Mouse (Mus musculus): ENCODE data around the gene Dnah2. TPM values are rescaled to one million over a fixed set of nuclear protein-coding genes. Genes with fewer than 3 reads are reported as not detected.

Gene Dnah2
- polyA plus RNA-seq, 1 experiment: 1.2 TPM

GRCm38 (mm10) chr11:69581147-69581688 lies 32.3 kb upstream of the Dnah2 start:
- H3K9me3 ChIP-seq (replicated peaks; ENCODE audit: control insufficient read depth, insufficient read depth, low read length, poor library complexity, severe bottlenecking): no peaks in the 10 kb centered on the region
- TF ChIP-seq POLR2A (IDR thresholded peaks at IDR 0.05; ENCODE audit: insufficient read depth, low read length) (no peak), EP300 (IDR thresholded peaks at IDR 0.05; ENCODE audit: insufficient read depth, low read depth, low read length) (peak; percentile 78), CTCF (IDR thresholded peaks at IDR 0.05; ENCODE audit: low read depth, low read length) (no peak)
- peaks cover 12% of the 10 kb centered on the region for H3K36me3 ChIP-seq (ENCODE audit: control insufficient read depth, insufficient read depth, low read length, poor library complexity, severe bottlenecking)
- H3K27me3 ChIP-seq (ENCODE audit: control insufficient read depth, insufficient read depth, low read length, poor library complexity, severe bottlenecking): no peaks in the 10 kb centered on the region
- H3K9ac ChIP-seq (ENCODE audit: low read depth, poor library complexity, severe bottlenecking): peak overlapping the region; percentile 92
- peaks cover 4% of the 10 kb centered on the region for H3K4me1 ChIP-seq (ENCODE audit: control insufficient read depth, insufficient read depth, low read length)
- peak overlapping the region; percentile 96 for H3K4me3 ChIP-seq (ENCODE audit: low read depth, low read length)
- peak overlapping the region; percentile 100 for H3K27ac ChIP-seq (ENCODE audit: insufficient read depth, low read length)

GRCm38 (mm10) chr11:69580572-69581146 lies 31.7 kb upstream of the Dnah2 start:
- peak overlapping the region; percentile 100 for H3K27ac ChIP-seq (ENCODE audit: insufficient read depth, low read length)
- H3K9ac ChIP-seq (ENCODE audit: low read depth, poor library complexity, severe bottlenecking): peak overlapping the region; percentile 92
- peaks cover 4% of the 10 kb centered on the region for H3K4me1 ChIP-seq (ENCODE audit: control insufficient read depth, insufficient read depth, low read length)
- H3K27me3 ChIP-seq (ENCODE audit: control insufficient read depth, insufficient read depth, low read length, poor library complexity, severe bottlenecking): no peaks in the 10 kb centered on the region
- H3K36me3 ChIP-seq (ENCODE audit: control insufficient read depth, insufficient read depth, low read length, poor library complexity, severe bottlenecking): peaks cover 9% of the 10 kb centered on the region
- no peak for TF ChIP-seq CTCF (IDR thresholded peaks at IDR 0.05; ENCODE audit: low read depth, low read length)
- no peak for TF ChIP-seq EP300 (IDR thresholded peaks at IDR 0.05; ENCODE audit: insufficient read depth, low read depth, low read length)
- no peak for TF ChIP-seq POLR2A (IDR thresholded peaks at IDR 0.05; ENCODE audit: insufficient read depth, low read length)
- H3K4me3 ChIP-seq (ENCODE audit: low read depth, low read length): peak overlapping the region; percentile 96
- H3K9me3 ChIP-seq (replicated peaks; ENCODE audit: control insufficient read depth, insufficient read depth, low read length, poor library complexity, severe bottlenecking): no peaks in the 10 kb centered on the region

DNA sequence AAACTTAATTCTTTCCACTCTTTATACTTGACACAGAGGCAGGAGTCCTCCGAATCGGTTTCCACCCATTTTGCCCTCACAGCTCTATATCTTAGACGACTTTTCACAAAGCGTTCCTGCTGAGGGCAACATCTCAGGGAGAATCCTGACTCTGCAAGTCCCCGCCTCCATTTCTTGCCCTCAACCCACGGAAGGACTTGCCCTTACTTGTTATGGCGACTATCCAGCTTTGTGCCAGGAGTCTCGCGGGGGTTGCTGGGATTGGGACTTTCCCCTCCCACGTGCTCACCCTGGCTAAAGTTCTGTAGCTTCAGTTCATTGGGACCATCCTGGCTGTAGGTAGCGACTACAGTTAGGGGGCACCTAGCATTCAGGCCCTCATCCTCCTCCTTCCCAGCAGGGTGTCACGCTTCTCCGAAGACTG lies 31.2 kb upstream of the Dnah2 start, which contains the start of the genes Wrap53 and Trp53:
TSS of gene Wrap53 (minus strand) at position 165 of the 424 bp plus-strand sequence.
TSS of gene Trp53 (plus strand) at position 269 of the 424 bp plus-strand sequence.
- no peaks in the 10 kb centered on the region for H3K9me3 ChIP-seq (replicated peaks; ENCODE audit: control insufficient read depth, insufficient read depth, low read length, poor library complexity, severe bottlenecking)
- TF ChIP-seq POLR2A (IDR thresholded peaks at IDR 0.05; ENCODE audit: insufficient read depth, low read length): peak; percentile 95
- TF ChIP-seq EP300 (IDR thresholded peaks at IDR 0.05; ENCODE audit: insufficient read depth, low read depth, low read length): 0 out of 2 replicates have a peak, but pooled peaks have one; percentile 39
- no peak for TF ChIP-seq CTCF (IDR thresholded peaks at IDR 0.05; ENCODE audit: low read depth, low read length)
- H3K4me1 ChIP-seq (ENCODE audit: control insufficient read depth, insufficient read depth, low read length): peaks cover 4% of the 10 kb centered on the region
- peaks cover 9% of the 10 kb centered on the region for H3K36me3 ChIP-seq (ENCODE audit: control insufficient read depth, insufficient read depth, low read length, poor library complexity, severe bottlenecking)
- no peaks in the 10 kb centered on the region for H3K27me3 ChIP-seq (ENCODE audit: control insufficient read depth, insufficient read depth, low read length, poor library complexity, severe bottlenecking)
- H3K27ac ChIP-seq (ENCODE audit: insufficient read depth, low read length): peak within 1 kb of the TSS; percentile 100
- peak within 1 kb of the TSS; percentile 96 for H3K4me3 ChIP-seq (ENCODE audit: low read depth, low read length)
- H3K9ac ChIP-seq (ENCODE audit: low read depth, poor library complexity, severe bottlenecking): peak within 1 kb of the TSS; percentile 92

DNA sequence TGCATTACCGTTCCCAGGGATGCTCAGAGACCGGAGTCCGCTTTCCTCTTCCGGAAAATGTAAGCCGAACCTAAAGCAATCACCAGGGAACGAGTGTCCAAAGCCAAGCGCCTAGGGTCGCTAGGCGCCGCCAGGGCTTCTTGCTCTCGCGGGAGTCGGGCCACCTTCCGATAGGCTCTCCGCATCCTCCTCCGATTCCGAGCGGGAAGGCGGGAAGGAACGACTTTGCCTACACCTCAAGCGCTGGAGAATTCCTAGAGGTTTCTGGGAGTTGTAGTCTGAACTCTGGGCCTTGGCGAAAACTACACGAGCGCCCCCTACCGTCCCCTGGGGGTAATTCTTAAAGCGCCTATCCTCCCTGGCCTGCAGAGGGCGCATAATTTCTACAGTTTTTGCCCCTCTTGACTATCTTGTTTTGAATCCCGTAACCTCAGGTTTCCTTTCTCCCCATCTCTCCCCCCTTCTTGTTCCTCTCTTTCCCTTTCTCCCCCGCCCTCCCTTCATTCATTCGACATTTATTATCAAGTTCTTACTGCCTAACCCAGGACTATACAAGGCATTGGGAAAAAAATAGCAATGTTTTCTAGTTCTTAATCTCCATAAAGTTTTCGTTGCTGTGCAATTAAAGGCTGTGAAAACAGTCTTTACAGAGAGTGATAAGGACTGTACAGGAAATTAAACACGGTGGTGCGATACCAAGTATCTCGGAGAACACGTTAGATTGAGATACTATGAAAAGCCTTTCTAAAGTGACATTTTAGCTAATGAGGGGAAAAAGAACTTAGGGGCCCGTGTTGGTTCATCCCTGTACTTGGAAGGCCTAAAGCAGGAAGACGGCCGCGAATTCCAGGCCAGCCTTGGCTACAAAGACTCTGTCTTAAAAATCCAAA lies 30.5 kb upstream of the Dnah2 start:
- Histone ChIP-seq H3K27me3 (ENCODE audit: control insufficient read depth, insufficient read depth, low read length, poor library complexity, severe bottlenecking) (no peaks in the 10 kb centered on the region), H3K9ac (ENCODE audit: low read depth, poor library complexity, severe bottlenecking) (peak overlapping the region; percentile 92), H3K27ac (ENCODE audit: insufficient read depth, low read length) (peak overlapping the region; percentile 90), H3K36me3 (ENCODE audit: control insufficient read depth, insufficient read depth, low read length, poor library complexity, severe bottlenecking) (peaks cover 9% of the 10 kb centered on the region), H3K4me1 (ENCODE audit: control insufficient read depth, insufficient read depth, low read length) (peaks cover 2% of the 10 kb centered on the region), H3K9me3 (replicated peaks; ENCODE audit: control insufficient read depth, insufficient read depth, low read length, poor library complexity, severe bottlenecking) (no peaks in the 10 kb centered on the region), H3K4me3 (ENCODE audit: low read depth, low read length) (peak overlapping the region; percentile 96)
- TF ChIP-seq CTCF (IDR thresholded peaks at IDR 0.05; ENCODE audit: low read depth, low read length) (peak; percentile 99), POLR2A (IDR thresholded peaks at IDR 0.05; ENCODE audit: insufficient read depth, low read length) (no peak)

DNA sequence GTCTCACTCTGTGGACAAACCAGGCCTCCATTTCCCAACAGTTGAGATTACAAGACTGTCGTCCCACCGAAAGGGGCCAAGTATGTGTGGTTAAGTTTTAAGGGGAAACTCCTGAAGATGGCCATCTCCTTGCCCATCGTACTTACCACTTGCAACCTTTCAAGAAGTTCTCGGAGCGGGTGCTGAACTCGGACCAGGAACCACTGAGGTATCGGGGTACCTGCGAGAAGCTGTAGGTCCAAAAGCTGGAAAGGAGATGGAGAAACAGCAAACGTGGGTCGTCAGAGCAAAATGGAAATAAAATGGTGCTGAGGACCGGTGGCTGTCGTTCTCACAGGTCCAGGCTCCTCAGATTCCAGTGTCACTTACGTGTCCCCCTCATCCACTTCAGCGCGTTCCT lies 29.4 kb upstream of the Dnah2 start:
- Histone ChIP-seq H3K4me1 (ENCODE audit: control insufficient read depth, insufficient read depth, low read length) (peaks cover 2% of the 10 kb centered on the region), H3K27ac (ENCODE audit: insufficient read depth, low read length) (no peak overlapping the region), H3K9ac (ENCODE audit: low read depth, poor library complexity, severe bottlenecking) (peak overlapping the region; percentile 76), H3K27me3 (ENCODE audit: control insufficient read depth, insufficient read depth, low read length, poor library complexity, severe bottlenecking) (no peaks in the 10 kb centered on the region), H3K9me3 (replicated peaks; ENCODE audit: control insufficient read depth, insufficient read depth, low read length, poor library complexity, severe bottlenecking) (no peaks in the 10 kb centered on the region), H3K4me3 (ENCODE audit: low read depth, low read length) (peak overlapping the region; percentile 88), H3K36me3 (ENCODE audit: control insufficient read depth, insufficient read depth, low read length, poor library complexity, severe bottlenecking) (peaks cover 9% of the 10 kb centered on the region)
- TF ChIP-seq POLR2A (IDR thresholded peaks at IDR 0.05; ENCODE audit: insufficient read depth, low read length) (no peak), CTCF (IDR thresholded peaks at IDR 0.05; ENCODE audit: low read depth, low read length) (no peak), EP300 (IDR thresholded peaks at IDR 0.05; ENCODE audit: insufficient read depth, low read depth, low read length) (no peak)

All from ES-Bruce4 (cell line).